Mouse (Mus musculus) embryonic facial prominence, embryonic 14.5 days (tissue): ENCODE results near the gene Gpr176. TPM values are rescaled to one million over a fixed set of nuclear protein-coding genes. Genes with fewer than 3 reads are reported as not detected.
"Not testable (repeated sequence)": the region's sequence is repeated elsewhere in the genome, so short reads cannot be mapped to it uniquely, and the experiment has no call there.

ENCODE experiments used
- ATAC-seq: fragments of 200-750 bp; cut with Nextera tagmentation; 2 replicates; pipeline ENCODE4 v1.8.0; 2017; ENCODE audit warnings: low read depth, moderate number of reproducible peaks, moderate TSS enrichment
- DNase-seq: peaks from one replicate; pipeline ENCODE4 v3.0.0-alpha.2; 2015; ENCODE audit warnings: low spot score
- H3K27ac ChIP-seq: fragments of 300-500 bp; sonication (generic); replicated peaks from 2 replicates; pipeline ENCODE4 v1.5.1; 2014; ENCODE audit warnings: low read depth, mild to moderate bottlenecking, low read length, moderate library complexity
- H3K27me3 ChIP-seq: fragments of 300-500 bp; sonication (generic); replicated peaks from 2 replicates; pipeline ENCODE4 v1.6.1; 2014; ENCODE audit warnings: low read length; ENCODE audit not compliant: control insufficient read depth, insufficient read depth
- H3K36me3 ChIP-seq: fragments of 300-500 bp; sonication (generic); 2 replicates; pipeline ENCODE4 v1.6.1; 2014; ENCODE audit warnings: low read length, mixed read lengths; ENCODE audit not compliant: control insufficient read depth, insufficient read depth
- H3K4me1 ChIP-seq: fragments of 300-500 bp; sonication (generic); 2 replicates; pipeline ENCODE4 v1.6.1; 2014; ENCODE audit warnings: antibody characterized with exemption, low read length; ENCODE audit not compliant: control insufficient read depth, insufficient read depth
- H3K4me2 ChIP-seq: fragments of 300-500 bp; sonication (generic); 2 replicates; pipeline ENCODE4 v1.6.1; 2014; ENCODE audit warnings: low read depth, mild to moderate bottlenecking, low read length, moderate library complexity, mixed read lengths
- H3K4me3 ChIP-seq: fragments of 300-500 bp; sonication (generic); 2 replicates; pipeline ENCODE4 v1.5.1; 2014; ENCODE audit warnings: low read depth, mild to moderate bottlenecking, low read length
- H3K9ac ChIP-seq: fragments of 300-500 bp; sonication (generic); 2 replicates; pipeline ENCODE4 v1.6.1; 2014; ENCODE audit warnings: low read depth, mild to moderate bottlenecking, low read length, moderate library complexity, mixed read lengths
- H3K9me3 ChIP-seq: fragments of 300-500 bp; sonication (generic); 2 replicates; pipeline ENCODE4 v1.6.1; 2016; ENCODE audit warnings: low read length; ENCODE audit not compliant: control insufficient read depth
- WGBS: fragments of 180-500 bp; shearing (Covaris S2); extraction: QIAGEN DNeasy Blood & Tissue Kit; methylation state at CpG from one replicate; pipeline ENCODE4 v1.1.7; 2014; 5-methylcytosine and 5-hydroxymethylcytosine counted together
- polyA plus RNA-seq: library from polyadenylated mRNA; unstranded; fragments of >200 nt; fragmentation: Nextera tagmentation; extraction: Ambion mirVana; gene quantifications from 2 replicates; pipeline ENCODE4 v1.2.1, GENCODE M21; 2014

Gene Gpr176
- polyA plus RNA-seq, 1 experiment from 2014 or later, result 0.53 TPM

- H3K4me2 ChIP-seq, result no peak overlapping the region
- H3K4me3 ChIP-seq, result no peak overlapping the region
- no peaks in the 10 kb centered on the region for H3K36me3 ChIP-seq
- no peak for ATAC-seq
- no peaks in the 10 kb centered on the region for H3K9me3 ChIP-seq
- WGBS, result 75% methylated on average over 2 of the region's 2 CpGs
- no peak overlapping the region for H3K9ac ChIP-seq
- H3K27ac ChIP-seq, result no peak overlapping the region
- H3K4me1 ChIP-seq, result no peaks in the 10 kb centered on the region
- no peaks in the 10 kb centered on the region for H3K27me3 ChIP-seq
- DNase-seq, result no peak
Observed at GRCm38 (mm10) chr2:118301656-118302055, 71.6 kb downstream of the Gpr176 start.

- Histone ChIP-seq H3K9me3 (no peaks in the 10 kb centered on the region), H3K9ac (no peak overlapping the region), H3K27ac (no peak overlapping the region), H3K4me1 (no peaks in the 10 kb centered on the region), H3K27me3 (no peaks in the 10 kb centered on the region), H3K36me3 (no peaks in the 10 kb centered on the region), H3K4me2 (no peak overlapping the region), H3K4me3 (no peak overlapping the region)
- no peak for ATAC-seq
- no peak for DNase-seq
- WGBS, result 87% methylated on average over 8 of the region's 8 CpGs
Observed at GRCm38 (mm10) chr2:118301041-118301545, 72.1 kb downstream of the Gpr176 start.

- Histone ChIP-seq H3K9me3 (no peaks in the 10 kb centered on the region), H3K4me1 (no peaks in the 10 kb centered on the region), H3K27me3 (no peaks in the 10 kb centered on the region), H3K4me2 (no peak overlapping the region), H3K4me3 (no peak overlapping the region), H3K9ac (no peak overlapping the region), H3K27ac (no peak overlapping the region), H3K36me3 (no peaks in the 10 kb centered on the region)
- WGBS, result 77% methylated on average over 2 of the region's 2 CpGs
- DNase-seq (no peak), ATAC-seq (no peak)
Observed at GRCm38 (mm10) chr2:118299981-118300380, 73.2 kb downstream of the Gpr176 start.

DNA sequence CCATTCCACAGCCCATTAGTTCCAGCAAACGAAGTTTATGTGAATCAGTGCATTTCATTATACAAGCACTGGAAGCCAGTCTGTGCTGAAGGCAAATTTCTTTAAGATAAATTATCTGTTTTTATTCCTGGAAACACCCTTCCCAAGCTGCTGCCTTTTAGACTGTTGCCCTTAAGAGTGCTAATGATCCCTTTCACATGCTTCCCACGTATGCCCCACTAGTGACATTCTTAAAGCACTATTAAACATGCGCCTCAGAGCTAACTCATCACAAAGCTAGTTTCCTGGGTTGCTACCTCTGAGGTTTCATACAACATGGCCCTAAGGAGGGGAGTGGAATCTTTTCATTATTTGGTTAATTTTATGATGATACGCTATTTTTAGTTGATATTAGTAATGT lies 74.6 kb downstream of the Gpr176 start:
- no peak overlapping the region for H3K4me3 ChIP-seq
- no peak overlapping the region for H3K9ac ChIP-seq
- 82% methylated on average over 4 of the region's 4 CpGs for WGBS
- H3K4me2 ChIP-seq, result no peak overlapping the region
- DNase-seq (no peak), ATAC-seq (no peak)
- H3K36me3 ChIP-seq, result no peaks in the 10 kb centered on the region
- H3K27ac ChIP-seq, result no peak overlapping the region
- H3K9me3 ChIP-seq, result no peaks in the 10 kb centered on the region
- no peaks in the 10 kb centered on the region for H3K27me3 ChIP-seq
- no peaks in the 10 kb centered on the region for H3K4me1 ChIP-seq

- Histone ChIP-seq H3K4me3 (no peak overlapping the region), H3K9me3 (no peaks in the 10 kb centered on the region), H3K4me2 (no peak overlapping the region), H3K36me3 (no peaks in the 10 kb centered on the region), H3K27me3 (no peaks in the 10 kb centered on the region), H3K4me1 (no peaks in the 10 kb centered on the region), H3K27ac (no peak overlapping the region), H3K9ac (no peak overlapping the region)
- 67% methylated on average over 2 of the region's 2 CpGs for WGBS
- ATAC-seq (no peak), DNase-seq (no peak)
Observed at GRCm38 (mm10) chr2:118297966-118298365, 75.3 kb downstream of the Gpr176 start.

- no peak overlapping the region for H3K9ac ChIP-seq
- H3K27me3 ChIP-seq, result no peaks in the 10 kb centered on the region
- H3K4me2 ChIP-seq, result no peak overlapping the region
- H3K4me3 ChIP-seq, result no peak overlapping the region
- DNase-seq (peak; percentile 54), ATAC-seq (peak; percentile 57; the same call in 1 of the 2 replicates)
- no peak overlapping the region for H3K27ac ChIP-seq
- WGBS, result 50% methylated on average over 7 of the region's 7 CpGs
- H3K4me1 ChIP-seq, result no peaks in the 10 kb centered on the region
- no peaks in the 10 kb centered on the region for H3K36me3 ChIP-seq
- peaks cover 3% of the 10 kb centered on the region; the same call in 1 of the 2 replicates for H3K9me3 ChIP-seq
Observed at GRCm38 (mm10) chr2:118295505-118295904, 77.7 kb downstream of the Gpr176 start.

DNA sequence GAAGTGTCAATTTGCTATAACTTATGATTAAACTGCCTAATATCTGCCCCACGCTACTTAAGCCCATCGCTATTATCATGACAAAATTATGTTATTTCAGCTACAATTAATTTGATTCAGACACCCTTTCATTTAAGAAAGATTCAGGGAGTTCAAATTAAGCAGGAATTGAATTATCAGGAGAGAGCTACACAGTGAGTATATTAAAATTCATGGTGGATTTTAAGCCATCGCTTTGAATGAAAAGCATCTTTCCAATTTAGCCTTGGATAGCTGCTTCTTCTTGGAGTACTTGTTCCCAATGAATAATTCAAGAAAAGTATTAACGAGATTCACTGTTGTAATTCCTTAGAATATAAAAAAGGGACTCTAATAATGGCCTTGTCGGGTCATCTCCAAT lies 79.6 kb downstream of the Gpr176 start:
- no peaks in the 10 kb centered on the region for H3K27me3 ChIP-seq
- H3K9ac ChIP-seq, result no peak overlapping the region
- H3K4me3 ChIP-seq, result no peak overlapping the region
- ATAC-seq (no peak), DNase-seq (no peak)
- no peak overlapping the region for H3K4me2 ChIP-seq
- peaks cover 3% of the 10 kb centered on the region; the same call in 1 of the 2 replicates for H3K9me3 ChIP-seq
- H3K27ac ChIP-seq, result no peak overlapping the region
- H3K36me3 ChIP-seq, result no peaks in the 10 kb centered on the region
- no peaks in the 10 kb centered on the region for H3K4me1 ChIP-seq
- 88% methylated on average over 5 of the region's 5 CpGs for WGBS

DNA sequence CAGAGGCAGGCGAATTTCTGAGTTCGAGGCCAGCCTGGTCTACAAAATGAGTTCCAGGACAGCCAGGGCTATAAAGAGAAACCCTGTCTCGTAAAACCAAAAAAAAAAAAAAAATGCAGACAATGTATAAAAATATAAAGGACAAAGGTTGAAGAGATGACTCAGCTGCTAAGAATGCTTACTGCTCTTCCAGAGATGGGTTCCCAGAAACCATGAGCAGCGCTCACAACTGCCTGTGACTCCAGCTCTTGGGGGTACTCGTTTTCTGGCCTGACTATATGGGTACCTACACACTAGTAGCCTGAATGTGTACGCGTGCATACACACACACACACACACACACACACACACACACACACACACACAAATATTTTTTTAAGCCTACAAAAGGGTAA lies 84.2 kb downstream of the Gpr176 start:
- ATAC-seq, DNase-seq, H3K27ac ChIP-seq, H3K36me3 ChIP-seq, H3K4me1 ChIP-seq, H3K4me3 ChIP-seq, H3K9ac ChIP-seq, H3K27me3 ChIP-seq, H3K9me3 ChIP-seq, H3K4me2 ChIP-seq: not testable (repeated sequence)
- WGBS, result 91% methylated on average over 7 of the region's 7 CpGs

DNA sequence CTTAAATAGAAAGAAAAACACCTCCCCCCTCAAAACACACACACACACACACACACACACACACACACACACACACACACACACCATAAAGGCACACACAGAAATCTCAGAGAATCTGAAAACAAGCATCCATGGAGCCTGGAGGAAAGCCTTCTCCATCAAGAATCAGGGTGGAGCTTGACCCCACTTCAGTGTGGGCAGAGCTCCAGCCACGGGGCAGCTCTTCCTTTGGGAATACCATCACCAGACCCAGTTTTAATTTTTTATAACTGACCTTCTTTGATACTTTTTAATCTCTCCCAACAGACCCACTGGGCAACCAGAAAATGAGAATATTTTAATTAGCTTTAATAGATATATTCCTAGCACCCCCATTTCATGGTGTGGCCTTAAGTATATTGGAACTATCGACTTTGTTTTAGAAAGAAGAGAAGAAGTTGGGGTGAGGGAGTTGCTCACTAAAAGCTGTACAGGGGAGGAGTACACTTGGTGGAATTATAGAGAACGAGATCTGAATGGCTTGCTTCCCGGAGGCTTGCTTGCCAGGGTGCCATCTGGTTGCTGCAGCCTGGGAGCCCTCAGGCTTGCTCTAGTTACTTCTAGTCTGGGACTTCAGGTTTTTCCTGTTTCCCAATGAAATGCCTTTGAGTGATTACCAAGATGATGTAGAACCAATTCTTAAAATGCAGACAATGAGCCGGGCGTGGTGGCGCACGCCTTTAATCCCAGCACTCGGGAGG lies 84.7 kb downstream of the Gpr176 start:
- ATAC-seq (no peak), DNase-seq (no peak)
- Histone ChIP-seq H3K9ac (no peak overlapping the region), H3K27me3 (no peaks in the 10 kb centered on the region), H3K9me3 (peaks cover 3% of the 10 kb centered on the region; the same call in 1 of the 2 replicates), H3K27ac (no peak overlapping the region), H3K4me2 (no peak overlapping the region), H3K4me1 (no peaks in the 10 kb centered on the region), H3K36me3 (no peaks in the 10 kb centered on the region), H3K4me3 (no peak overlapping the region)
- 74% methylated on average over 9 of the region's 9 CpGs for WGBS
